Comparison of ENCODE assay signal across 25 mouse cellular contexts in the genomic region with DNA sequence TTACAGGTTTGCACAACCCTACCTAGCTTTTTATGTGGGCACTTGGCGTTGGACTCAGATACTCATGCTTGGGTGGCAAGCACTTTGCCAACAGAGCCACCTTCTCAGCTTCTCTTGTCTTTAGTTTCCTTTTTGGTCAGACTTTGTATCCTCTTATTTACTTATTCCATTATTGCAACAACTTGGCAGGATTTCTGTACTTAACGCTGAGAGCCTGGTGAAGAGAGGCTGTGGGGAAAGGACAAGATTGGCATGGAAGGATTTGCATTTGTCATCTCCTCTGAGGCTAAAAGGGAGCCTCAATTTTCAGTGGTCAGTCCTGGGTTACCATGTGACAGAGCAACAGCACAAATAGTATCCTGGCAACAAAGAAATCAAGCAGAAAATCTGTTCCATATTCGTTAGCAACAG. TPM values are rescaled to one million over a fixed set of nuclear protein-coding genes. Genes with fewer than 3 reads are reported as not detected.
DNase-seq lines count a peak whose midpoint lies in the region; ATAC-seq lines count a peak whose summit lies in the region.
"Had no signal": no experiment of that assay in that cellular context is flagged by ENCODE, and none has a peak within 500 bp of the region (broad histone marks: within the 10 kb centered on the region; RNA-seq: fewer than 3 reads in every experiment).

No protein-coding gene starts in this region.

- no peak overlapping the region for H3K4me3 ChIP-seq in lung, embryonic 16.5 days (ENCODE audit: low read length)
- no peak overlapping the region for H3K4me3 ChIP-seq in forebrain, embryonic 11.5 days (ENCODE audit: low read depth, low read length)
- H3K4me3 ChIP-seq: embryonic facial prominence, embryonic 12.5 days; erythroblast, embryonic 14.5 days; forebrain, embryonic 15.5 days; hindbrain, embryonic 12.5 days; kidney, embryonic 15.5 days; limb, embryonic 15.5 days; megakaryocyte, embryonic 14.5 days; midbrain, embryonic 15.5 days; myocyte had no signal

- no peaks in the 10 kb centered on the region for H3K27me3 ChIP-seq in lung, embryonic 16.5 days (ENCODE audit: control insufficient read depth, insufficient read depth, low read depth, low read length)
- H3K27me3 ChIP-seq in forebrain, embryonic 11.5 days (ENCODE audit: control insufficient read depth, insufficient read depth, low read length) = no peaks in the 10 kb centered on the region
- H3K27me3 ChIP-seq: embryonic facial prominence, embryonic 12.5 days; forebrain, embryonic 15.5 days; hindbrain, embryonic 12.5 days; kidney, embryonic 15.5 days; limb, embryonic 15.5 days; midbrain, embryonic 15.5 days had no signal

- no peak overlapping the region for H3K9ac ChIP-seq in lung, embryonic 16.5 days (ENCODE audit: low read length)
- H3K9ac ChIP-seq in forebrain, embryonic 11.5 days (ENCODE audit: low read length) = no peak overlapping the region
- H3K9ac ChIP-seq: embryonic facial prominence, embryonic 12.5 days; forebrain, embryonic 15.5 days; hindbrain, embryonic 12.5 days; kidney, embryonic 15.5 days; limb, embryonic 15.5 days; liver, postnatal 0 days; midbrain, embryonic 15.5 days had no signal

- H3K9me3 ChIP-seq in lung, embryonic 16.5 days (ENCODE audit: control insufficient read depth, low read length) = no peaks in the 10 kb centered on the region
- H3K9me3 ChIP-seq in forebrain, embryonic 11.5 days (ENCODE audit: control insufficient read depth, low read length) = no peaks in the 10 kb centered on the region
- H3K9me3 ChIP-seq: embryonic facial prominence, embryonic 12.5 days; forebrain, embryonic 15.5 days; kidney, embryonic 15.5 days; limb, embryonic 15.5 days; midbrain, embryonic 15.5 days had no signal

- WGBS in lung, embryonic 16.5 days = 56% methylated on average over 3 of the region's 3 CpGs
- WGBS in forebrain, embryonic 11.5 days = 67% methylated on average over 3 of the region's 3 CpGs

- peak overlapping the region; percentile 41; the same call in 1 of the 2 replicates for H3K27ac ChIP-seq in lung, embryonic 16.5 days (ENCODE audit: low read length)
- H3K27ac ChIP-seq in forebrain, embryonic 11.5 days (ENCODE audit: low read depth, low read length) = no peak overlapping the region
- H3K27ac ChIP-seq: embryonic facial prominence, embryonic 12.5 days; forebrain, embryonic 15.5 days; hindbrain, embryonic 12.5 days; kidney, embryonic 15.5 days; limb, embryonic 15.5 days; midbrain, embryonic 15.5 days had no signal

- intact Hi-C loops in heart, postnatal 10 days (cut with DNase I) = no loop called here

- no peaks in the 10 kb centered on the region for H3K4me1 ChIP-seq in lung, embryonic 16.5 days (replicated peaks; ENCODE audit: control insufficient read depth, insufficient read depth, low read length)
- no peaks in the 10 kb centered on the region for H3K4me1 ChIP-seq in forebrain, embryonic 11.5 days (replicated peaks; ENCODE audit: control insufficient read depth, insufficient read depth, low read length)
- H3K4me1 ChIP-seq: embryonic facial prominence, embryonic 12.5 days; forebrain, embryonic 15.5 days; hindbrain, embryonic 12.5 days; limb, embryonic 15.5 days; midbrain, embryonic 15.5 days had no signal

- H3K4me2 ChIP-seq in lung, embryonic 16.5 days (ENCODE audit: low read depth, low read length) = no peak overlapping the region
- H3K4me2 ChIP-seq in forebrain, embryonic 11.5 days (ENCODE audit: low read depth, low read length, severe bottlenecking) = no peak overlapping the region
- H3K4me2 ChIP-seq: embryonic facial prominence, embryonic 12.5 days; forebrain, embryonic 15.5 days; hindbrain, embryonic 12.5 days; kidney, embryonic 15.5 days; limb, embryonic 15.5 days; midbrain, embryonic 15.5 days had no signal

- peak; percentile 47 for ATAC-seq in lung, embryonic 16.5 days (ENCODE audit: low read depth)
- ATAC-seq in forebrain, embryonic 11.5 days (replicated peaks; ENCODE audit: low FRiP score) = no peak
- ATAC-seq: forebrain, embryonic 15.5 days; liver, postnatal 0 days; midbrain, embryonic 15.5 days had no signal

- no peaks in the 10 kb centered on the region for H3K36me3 ChIP-seq in lung, embryonic 16.5 days (ENCODE audit: control insufficient read depth, insufficient read depth, low read length)
- H3K36me3 ChIP-seq in forebrain, embryonic 11.5 days (ENCODE audit: control insufficient read depth, insufficient read depth, low read length) = no peaks in the 10 kb centered on the region
- H3K36me3 ChIP-seq: embryonic facial prominence, embryonic 12.5 days; forebrain, embryonic 15.5 days; hindbrain, embryonic 12.5 days; kidney, embryonic 15.5 days; limb, embryonic 15.5 days; midbrain, embryonic 15.5 days had no signal

- DNase-seq in heart, adult 11 months = peak; percentile 83
- DNase-seq in heart, postnatal 10 days = no peak
- peak; percentile 50 for DNase-seq in adipocyte (ENCODE audit: low spot score)
- peak; percentile 31 for DNase-seq in retina, embryonic 14.5 days (ENCODE audit: low spot score)
- DNase-seq in forebrain, embryonic 11.5 days (ENCODE audit: low spot score) = no peak
- DNase-seq in heart, postnatal 4 days = no peak
- no peak for DNase-seq in left cerebral cortex, adult 8-10 months (ENCODE audit: low spot score in 2 of 2)
- DNase-seq: cerebellum, adult 9-11 months; gastrocnemius, postnatal 14 days; liver, postnatal 0 days; right cerebral cortex, postnatal 14 days; spleen, adult 18-20 months; thymus, adult 2 months had no signal

RNA-seq across cellular contexts. Expression of a gene that starts 27.9 kb away (rescaled TPM):
- total RNA-seq in heart, postnatal 10 days (2021) = 1 to 10 TPM; 3.3 to 4.1 TPM
- 2.5 and 5.5 TPM in 2 replicates for polyA plus RNA-seq in lung, embryonic 16.5 days (2015; fragmentation: Nextera tagmentation; extraction: Ambion mirVana)
- polyA plus RNA-seq in forebrain, embryonic 11.5 days (2014; fragmentation: Nextera tagmentation; extraction: Ambion mirVana) = not detected in 2 replicates
- 1 to 10 TPM; 1.8 to 2.2 TPM for total RNA-seq in heart, postnatal 4 days (2021)
- 10 to 100 TPM in 2 of 4 experiments, 1 to 10 TPM in 2; 1.4 to 13.6 (median 6.2) TPM for total RNA-seq in left cerebral cortex, adult 8-10 months (2022)
- polyA plus RNA-seq: embryonic facial prominence, embryonic 12.5 days; erythroblast, embryonic 14.5 days; forebrain, embryonic 15.5 days; hindbrain, embryonic 12.5 days; kidney, embryonic 15.5 days; midbrain, embryonic 15.5 days; myocyte; neural tube, embryonic 14.5 days; stomach, embryonic 14.5 days had no signal

RNA-seq across cellular contexts. Expression of a gene that starts 38.5 kb away (rescaled TPM):
- total RNA-seq in heart, postnatal 10 days (2021) = 10 to 100 TPM; 33.5 to 56.5 TPM
- polyA plus RNA-seq in lung, embryonic 16.5 days (2015; fragmentation: Nextera tagmentation; extraction: Ambion mirVana) = 207 and 250 TPM in 2 replicates
- polyA plus RNA-seq in forebrain, embryonic 11.5 days (2014; fragmentation: Nextera tagmentation; extraction: Ambion mirVana) = 10.8 and 11.1 TPM in 2 replicates
- 10 to 100 TPM; 23.5 to 24.2 TPM for total RNA-seq in heart, postnatal 4 days (2021)
- 100 to 1,000 TPM in 2 of 4 experiments, 10 to 100 TPM in 2; 15.6 to 138 (median 65.3) TPM for total RNA-seq in left cerebral cortex, adult 8-10 months (2022)

RNA-seq across cellular contexts. Expression of a gene that starts 59.2 kb away (rescaled TPM):
- total RNA-seq in heart, postnatal 10 days (2021) = 10 to 100 TPM; 55.7 to 61.6 TPM
- polyA plus RNA-seq in lung, embryonic 16.5 days (2015; fragmentation: Nextera tagmentation; extraction: Ambion mirVana) = 151 and 162 TPM in 2 replicates
- polyA plus RNA-seq in forebrain, embryonic 11.5 days (2014; fragmentation: Nextera tagmentation; extraction: Ambion mirVana) = 275 and 282 TPM in 2 replicates
- total RNA-seq in heart, postnatal 4 days (2021) = 10 to 100 TPM; 76.1 to 80.0 TPM
- 100 to 1,000 TPM in 2 of 4 experiments, 10 to 100 TPM in 2; 86.2 to 103 (median 96.1) TPM for total RNA-seq in left cerebral cortex, adult 8-10 months (2022)

Comparison
In these comparisons a context has a peak if more than half of its experiments do, and no peak if none do; other contexts are left out.
1. DNase-seq: peak in heart, adult 11 months (single experiment), adipocyte (single experiment) and retina, embryonic 14.5 days (single experiment); none in heart, postnatal 10 days (0 of 2), forebrain, embryonic 11.5 days (single experiment), heart, postnatal 4 days (single experiment) and left cerebral cortex, adult 8-10 months (0 of 2).